Mouse (Mus musculus) embryo, embryonic 10.5 days (tissue): ENCODE measurements around the gene Rnf222.

ENCODE experiments used
- DNase-seq: peaks from one replicate; pipeline ENCODE4 v3.0.0-alpha.2; 2015; ENCODE audit warnings: low spot score

Rnf222 gene

GRCm38 (mm10) chr11:68890625-68891024 lies 2.3 kb downstream of the Rnf222 start:
- no peak for DNase-seq

GRCm38 (mm10) chr11:68891823-68892222 lies 3.5 kb downstream of the Rnf222 start:
- DNase-seq, result no peak

- no peak for DNase-seq
These were observed 4.0 kb downstream of the Rnf222 start for GRCm38 (mm10) chr11:68892233-68892832.

- DNase-seq, result no peak
These were observed 5.6 kb downstream of the Rnf222 start for GRCm38 (mm10) chr11:68893911-68894464.

GRCm38 (mm10) chr11:68896247-68896646 lies 7.9 kb downstream of the Rnf222 start:
- no peak for DNase-seq

- peak; percentile 67 for DNase-seq
These were observed 8.8 kb downstream of the Rnf222 start for GRCm38 (mm10) chr11:68897120-68897519.

- DNase-seq, result no peak
These were observed 9.5 kb downstream of the Rnf222 start for GRCm38 (mm10) chr11:68897838-68898237.

GRCm38 (mm10) chr11:68898790-68899189 lies 10.4 kb downstream of the Rnf222 start:
- DNase-seq, result no peak

- DNase-seq, result no peak
These were observed 11.5 kb downstream of the Rnf222 start for GRCm38 (mm10) chr11:68899815-68900214.

- DNase-seq, result no peak
These were observed 12.4 kb downstream of the Rnf222 start for GRCm38 (mm10) chr11:68900519-68901350.

- DNase-seq, result peak; percentile 99
These were observed 13.1 kb downstream of the Rnf222 start, which contains the start of gene Rpl26 for GRCm38 (mm10) chr11:68901351-68902046. Gene Rpl26 (plus strand): TSS chr11:68901583.

GRCm38 (mm10) chr11:68902047-68902364 lies 13.7 kb downstream of the Rnf222 start:
- DNase-seq, result peak; percentile 19

- DNase-seq, result no peak
These were observed 14.0 kb downstream of the Rnf222 start for GRCm38 (mm10) chr11:68902367-68902766.

- DNase-seq, result no peak
These were observed 14.5 kb downstream of the Rnf222 start for GRCm38 (mm10) chr11:68902823-68903222.

- DNase-seq, result no peak
These were observed 15.4 kb downstream of the Rnf222 start for GRCm38 (mm10) chr11:68903775-68904174.

GRCm38 (mm10) chr11:68904375-68905137 lies 16.2 kb downstream of the Rnf222 start:
- DNase-seq, result peak; percentile 91

GRCm38 (mm10) chr11:68905138-68905531 lies 16.8 kb downstream of the Rnf222 start:
- DNase-seq, result no peak

- no peak for DNase-seq
These were observed 17.5 kb downstream of the Rnf222 start for GRCm38 (mm10) chr11:68905665-68906460.

- no peak for DNase-seq
These were observed 18.1 kb downstream of the Rnf222 start for GRCm38 (mm10) chr11:68906461-68906790.

GRCm38 (mm10) chr11:68907251-68907650 lies 18.9 kb downstream of the Rnf222 start:
- DNase-seq, result no peak

- no peak for DNase-seq
These were observed 20.6 kb downstream of the Rnf222 start for GRCm38 (mm10) chr11:68908846-68909503.
